Mouse (Mus musculus) monocyte, adult 2 months (primary cell): ENCODE results near the gene 4930544D05Rik.
A peak's percentile ranks its signal among the peaks of the same experiment; 100 is the strongest.
"Not testable (repeated sequence)": the region's sequence is repeated elsewhere in the genome, so short reads cannot be mapped to it uniquely, and the experiment has no call there.

Experiments used
- DNase-seq, 2 experiments: peaks; one replicate each; pipeline ENCODE4 v3.0.0; 2022; ENCODE audit warnings: low spot score in 2 of 2, low read depth in 1 of 2

4930544D05Rik gene

DNA sequence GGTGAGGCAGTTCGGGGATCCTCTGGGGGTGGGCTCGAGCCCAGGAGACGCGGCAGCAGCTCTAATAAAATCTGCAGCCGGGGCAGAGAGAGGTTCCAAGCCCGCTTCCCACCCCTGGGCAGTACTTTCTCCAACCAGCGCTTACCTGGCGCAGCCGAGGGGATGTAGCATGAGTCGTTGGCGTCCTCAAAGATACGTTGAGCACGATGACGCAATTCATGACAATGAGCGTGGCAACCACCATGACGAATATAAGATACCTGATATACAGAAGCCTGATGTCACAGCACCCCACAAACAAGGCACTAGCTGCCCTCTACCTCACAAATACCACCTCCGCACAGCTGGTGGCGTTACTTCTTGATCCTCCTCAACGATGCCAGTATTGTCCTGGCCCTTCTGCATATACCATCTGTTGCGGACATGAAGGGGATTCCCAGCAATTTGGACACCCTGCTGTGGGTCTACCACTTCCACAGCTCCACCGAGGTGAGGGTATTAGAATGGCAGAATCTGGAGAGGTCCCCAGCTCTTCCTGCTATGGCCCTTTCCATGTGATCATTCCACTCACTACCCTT, at the start of gene 4930544D05Rik:
4930544D05Rik (plus strand) TSS at position 333 of the 578 bp plus-strand sequence.
- no peak for DNase-seq

DNA sequence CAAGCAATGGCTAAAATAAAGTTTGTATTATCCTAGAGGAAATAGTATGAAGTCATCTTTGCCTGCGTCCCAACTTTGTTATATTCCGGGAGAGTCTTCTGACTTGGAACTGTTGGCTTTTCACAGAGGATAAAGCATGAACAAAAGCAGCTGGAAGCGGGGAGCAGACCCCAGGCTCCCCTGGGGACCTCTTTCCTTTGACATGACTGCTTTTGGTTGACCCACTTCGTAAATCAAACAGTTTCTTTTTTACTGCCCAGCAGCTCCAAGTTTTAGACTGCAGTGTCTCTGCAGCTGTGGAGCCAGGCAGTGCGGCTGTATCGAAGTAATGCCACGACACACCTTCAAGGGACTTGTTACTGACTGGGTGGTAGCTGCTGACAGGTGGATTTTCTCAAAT, 49.1 kb upstream of the 4930544D05Rik start:
- DNase-seq, result no peak

DNA sequence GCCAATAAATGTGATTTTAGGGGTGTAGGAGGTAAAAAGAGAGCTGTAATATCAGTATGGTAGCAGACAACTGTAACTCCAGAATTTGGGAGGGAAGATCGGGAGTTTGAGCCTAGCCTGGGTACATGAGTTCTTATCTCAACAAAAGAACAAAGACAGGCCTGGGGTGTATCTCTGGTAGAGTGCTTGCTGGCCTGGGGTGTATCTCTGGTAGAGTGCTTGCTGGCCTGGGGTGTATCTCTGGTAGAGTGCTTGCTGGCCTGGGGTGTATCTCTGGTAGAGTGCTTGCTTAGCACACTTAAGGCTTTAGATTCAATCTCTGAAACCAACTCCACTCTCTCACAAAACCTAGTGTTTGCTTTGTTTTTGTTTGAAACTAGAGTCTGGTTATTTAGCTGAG, 45.0 kb upstream of the 4930544D05Rik start:
- not testable (repeated sequence) for DNase-seq

DNA sequence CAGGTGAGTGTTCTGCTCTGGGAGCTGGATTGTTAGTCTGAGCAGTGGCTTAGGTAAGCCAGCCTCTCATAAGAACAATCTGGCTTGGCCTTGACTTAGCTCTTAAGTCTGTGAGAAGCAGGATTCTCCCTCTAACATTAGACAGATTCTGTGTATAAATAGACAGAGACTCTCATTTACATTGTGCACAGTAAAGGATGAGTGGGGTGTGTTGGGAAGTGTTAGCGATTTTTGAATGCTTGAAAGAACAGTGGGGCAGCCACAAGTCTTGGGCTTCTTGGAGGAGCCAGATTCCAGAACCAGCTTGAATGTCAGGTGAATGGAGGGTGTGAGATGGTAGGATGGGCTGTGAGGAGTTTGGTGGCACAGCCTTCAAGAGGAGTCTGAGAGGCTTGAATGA, 44.0 kb upstream of the 4930544D05Rik start:
- no peak for DNase-seq

DNA sequence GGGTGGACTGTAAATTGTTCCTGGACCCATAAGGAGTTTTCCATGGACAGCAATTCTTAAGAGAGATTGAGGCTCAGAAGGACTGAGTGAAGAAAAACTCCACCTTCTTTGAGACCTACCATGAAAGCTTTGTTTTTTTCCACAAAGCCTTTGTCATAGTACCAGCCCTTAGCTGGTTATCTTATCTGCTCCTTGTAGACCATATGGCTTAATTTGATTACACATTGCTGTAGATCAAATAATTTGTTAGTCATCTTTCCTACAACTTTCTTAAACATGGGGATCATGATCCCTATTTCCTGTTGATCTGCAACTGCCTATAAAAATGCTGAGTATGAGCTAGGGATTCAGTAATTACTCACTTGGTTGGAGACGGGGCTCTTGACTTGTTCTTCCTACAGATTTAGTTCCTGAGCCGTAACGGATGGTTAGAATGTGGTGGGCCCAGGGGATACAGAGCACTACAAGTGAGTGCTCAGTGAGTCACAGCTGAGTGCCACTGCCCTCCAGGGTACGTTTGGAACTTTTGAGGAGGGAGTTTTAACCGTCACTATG, 43.2 kb upstream of the 4930544D05Rik start:
- no peak for DNase-seq

DNA sequence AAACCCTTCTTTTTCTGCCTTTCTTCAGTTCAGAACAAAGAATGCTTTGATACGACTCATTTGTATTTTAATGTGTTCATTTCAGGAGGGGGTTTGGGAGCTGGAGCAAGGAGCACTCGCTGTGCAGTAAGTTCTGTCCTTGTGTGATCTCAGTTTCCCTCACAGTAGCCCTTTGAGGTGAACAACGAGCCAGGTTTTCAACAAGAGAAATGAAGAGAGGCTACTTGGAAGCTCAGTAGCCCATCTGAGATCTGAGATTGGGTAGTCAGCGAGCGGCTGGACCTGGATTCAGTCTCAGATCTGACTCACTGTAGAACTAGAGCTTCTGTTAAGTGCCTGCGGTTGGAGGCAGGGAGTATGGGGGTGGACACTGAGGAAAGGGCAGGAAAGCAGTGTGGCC, 41.8 kb upstream of the 4930544D05Rik start:
- no peak for DNase-seq

DNA sequence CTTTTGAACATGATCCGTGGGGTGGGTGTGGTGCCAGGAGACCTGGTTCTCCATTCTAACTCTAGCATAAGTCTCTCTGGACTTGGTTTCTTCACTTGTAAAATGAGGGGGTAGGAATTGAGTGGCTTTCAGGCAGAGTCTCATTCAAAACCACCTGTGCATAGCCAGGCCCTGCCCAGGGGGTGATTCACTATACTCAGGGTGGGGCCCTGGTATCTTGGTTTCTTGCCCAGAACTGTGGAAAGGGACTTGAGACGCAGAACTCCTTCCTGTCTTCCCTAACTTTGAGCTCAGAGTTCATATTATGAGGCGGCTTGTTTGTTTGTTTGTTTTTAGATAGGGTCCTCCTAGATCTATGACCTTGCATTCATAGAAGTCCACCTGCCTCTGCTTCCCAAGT, 38.4 kb upstream of the 4930544D05Rik start:
- DNase-seq, result no peak

DNA sequence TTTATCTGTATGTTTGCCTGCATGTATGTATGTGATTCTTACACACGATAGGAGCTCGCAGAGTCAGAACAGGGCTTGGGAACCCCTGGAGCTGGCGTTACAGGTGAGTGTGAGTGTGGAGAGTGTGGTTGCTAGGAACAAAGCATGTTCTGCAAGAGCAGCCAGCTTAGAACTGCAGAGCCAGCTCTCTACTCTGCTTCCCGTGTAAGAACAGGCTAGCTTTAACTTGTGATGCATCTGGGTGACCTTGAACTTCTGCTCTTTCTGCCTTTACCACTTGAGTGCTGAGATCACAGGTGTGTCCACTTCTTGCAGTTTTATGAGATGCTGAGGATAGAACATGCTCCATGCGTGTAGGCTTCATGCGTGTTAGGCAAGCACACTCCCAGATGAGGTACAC, 36.7 kb upstream of the 4930544D05Rik start:
- no peak for DNase-seq

DNA sequence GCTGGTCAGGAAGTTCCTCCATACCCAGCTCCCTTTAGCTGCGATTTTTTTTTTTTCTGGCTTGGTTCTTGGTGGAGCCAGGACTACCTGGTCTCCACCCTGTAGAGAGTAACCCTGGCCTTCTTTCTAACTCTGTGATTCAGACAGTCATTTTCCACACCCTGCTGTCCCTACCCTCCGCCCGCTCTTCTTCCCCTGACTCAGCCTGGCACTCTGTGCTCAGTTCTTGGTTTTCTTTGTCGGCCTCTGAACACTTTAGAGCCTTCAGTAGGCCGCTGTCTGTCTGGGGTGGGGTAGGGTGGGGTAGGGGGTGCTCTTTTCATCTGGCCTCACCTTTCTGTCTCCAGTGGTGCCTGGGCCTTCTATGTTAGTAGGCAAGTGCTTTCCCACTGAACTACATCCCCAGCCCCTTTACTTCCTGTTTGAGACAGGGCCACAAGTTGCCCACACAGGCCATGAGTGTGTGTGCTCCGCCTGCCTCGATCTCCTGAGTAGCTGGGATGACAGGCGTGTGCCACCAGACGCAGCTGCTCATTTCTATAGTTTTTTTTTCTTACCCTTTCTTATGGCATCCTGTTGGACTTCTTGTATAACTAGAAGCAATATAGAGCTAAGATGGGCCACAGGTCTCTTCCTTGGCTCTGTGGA, 35.8 kb upstream of the 4930544D05Rik start:
- no peak for DNase-seq

DNA sequence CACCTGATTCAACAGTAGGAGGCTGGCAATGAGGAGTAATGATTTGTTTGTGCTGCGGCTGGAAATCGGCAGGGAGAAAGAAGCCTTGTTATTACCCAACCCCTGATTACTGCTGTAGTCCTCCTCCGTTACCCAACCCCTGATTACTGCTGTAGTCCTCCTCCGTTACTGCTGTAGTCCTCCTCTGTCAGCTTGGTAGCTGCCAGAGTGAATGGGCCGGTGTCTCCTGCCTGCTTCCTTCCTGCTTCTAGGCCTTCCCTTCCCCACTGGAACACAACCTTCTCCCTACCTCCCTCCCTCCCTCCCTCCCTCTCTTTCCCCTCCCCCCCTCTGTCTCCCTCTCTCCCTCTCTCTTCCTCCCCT, 35.3 kb upstream of the 4930544D05Rik start:
- DNase-seq, result no peak

DNA sequence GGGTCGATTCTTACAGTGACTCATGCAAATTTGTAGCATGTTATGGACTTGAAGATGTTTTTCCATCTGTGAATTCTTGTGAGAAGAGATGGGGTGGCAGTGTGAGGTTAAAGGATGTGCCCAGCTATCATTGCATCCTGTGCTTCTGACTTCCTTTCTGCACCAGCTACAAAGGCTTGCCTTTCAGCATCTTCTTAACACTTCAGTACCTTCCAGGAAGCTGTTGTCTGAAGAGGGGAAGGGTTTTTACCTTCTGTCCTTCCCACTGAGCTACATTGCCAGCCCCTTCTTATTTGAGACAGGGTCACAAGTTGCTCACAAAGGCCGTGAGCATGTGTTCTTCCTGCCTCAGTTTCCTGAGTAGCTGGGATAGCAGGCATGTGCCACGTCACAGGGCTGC, 34.7 kb upstream of the 4930544D05Rik start:
- DNase-seq, result no peak

DNA sequence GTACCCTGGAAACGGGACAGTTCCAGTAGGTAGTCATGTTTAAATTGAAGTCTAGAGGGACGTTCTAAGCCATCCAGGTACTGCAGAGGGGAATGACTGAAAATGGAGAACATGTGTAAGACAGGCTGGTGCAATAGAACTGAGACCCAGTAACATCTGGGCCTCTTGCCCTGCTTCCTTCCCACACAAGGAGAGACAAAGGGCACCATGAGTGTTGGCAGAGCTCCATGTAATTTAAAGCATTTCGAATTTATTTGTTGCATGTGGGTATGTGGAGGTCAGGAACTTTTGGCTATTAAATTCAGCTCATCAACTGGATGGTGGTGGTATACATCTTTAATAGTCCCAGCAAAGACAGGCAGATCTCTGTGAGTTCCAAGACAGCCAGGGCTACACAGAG, 33.5 kb upstream of the 4930544D05Rik start:
- no peak for DNase-seq

DNA sequence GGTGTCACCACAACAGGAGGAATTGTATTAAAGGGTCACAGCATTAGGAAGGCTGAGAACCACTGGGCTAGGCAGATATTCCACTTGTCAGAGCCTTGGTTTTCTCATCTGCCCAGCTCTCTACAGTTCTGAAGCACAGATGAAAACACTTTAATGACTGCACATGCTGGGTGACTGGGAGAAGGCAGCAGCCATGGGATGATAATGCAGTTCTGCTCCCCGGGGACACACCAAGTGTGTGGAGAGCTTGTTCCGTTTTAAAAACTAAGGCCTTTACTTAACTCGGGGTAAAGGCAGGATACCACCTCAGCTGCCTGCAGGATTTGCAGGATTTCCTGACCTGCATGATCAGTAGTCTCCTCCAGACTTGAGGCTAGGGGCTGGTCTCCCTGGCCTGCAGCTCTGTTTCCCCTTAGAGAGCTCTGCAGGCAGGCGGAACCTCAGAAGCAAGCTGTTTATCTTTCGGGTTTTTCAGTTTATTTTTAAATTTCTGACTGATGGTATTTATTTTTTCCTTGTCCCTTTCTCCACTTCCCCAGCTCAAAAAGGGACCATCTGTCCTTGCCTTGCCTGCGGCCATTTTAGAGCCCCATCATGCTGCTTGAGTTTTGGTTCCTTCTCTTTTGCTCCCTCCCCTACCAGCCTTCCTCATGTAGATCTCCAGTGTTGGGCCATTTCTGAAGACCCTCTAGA, 32.5 kb upstream of the 4930544D05Rik start:
- DNase-seq, result no peak

DNA sequence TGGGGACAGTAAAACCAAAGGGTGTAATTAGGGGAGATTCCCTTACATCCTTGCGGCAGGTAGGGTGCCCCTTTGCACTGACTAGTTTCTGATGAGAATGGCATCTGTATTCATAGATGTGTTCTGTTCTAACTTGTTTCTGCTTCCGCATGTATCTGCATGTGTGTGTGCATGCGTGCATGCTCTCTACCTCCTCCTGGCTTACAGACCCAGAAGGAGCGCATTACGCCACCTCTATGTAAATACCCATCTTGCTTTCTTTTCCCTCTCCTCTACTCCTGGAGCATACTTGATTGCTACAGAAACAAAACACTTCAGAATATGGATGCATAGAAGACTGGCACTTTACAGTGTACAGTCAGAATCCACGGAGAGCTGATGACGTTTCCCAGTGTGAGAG, 31.9 kb upstream of the 4930544D05Rik start:
- DNase-seq, result no peak

DNA sequence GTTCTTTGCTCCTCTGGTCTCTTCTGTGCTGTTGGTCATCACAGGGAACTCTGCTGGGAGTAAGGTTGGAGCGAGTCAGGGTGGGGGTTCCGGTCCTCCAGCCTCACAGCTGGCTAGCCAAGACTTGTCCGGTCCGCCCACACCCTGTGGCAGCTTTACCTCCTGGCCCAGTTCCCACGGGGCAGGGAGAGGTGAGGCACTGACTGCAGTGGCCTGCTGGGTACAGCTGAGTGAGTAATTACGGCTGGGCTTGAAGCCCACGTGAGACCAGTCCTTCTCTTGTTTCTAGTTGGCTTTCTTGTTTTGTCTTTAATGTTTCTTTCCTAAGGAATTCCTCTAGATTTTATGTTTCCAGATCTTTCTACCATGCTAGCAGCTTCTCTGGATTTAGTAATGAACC, 30.2 kb upstream of the 4930544D05Rik start:
- no peak for DNase-seq

DNA sequence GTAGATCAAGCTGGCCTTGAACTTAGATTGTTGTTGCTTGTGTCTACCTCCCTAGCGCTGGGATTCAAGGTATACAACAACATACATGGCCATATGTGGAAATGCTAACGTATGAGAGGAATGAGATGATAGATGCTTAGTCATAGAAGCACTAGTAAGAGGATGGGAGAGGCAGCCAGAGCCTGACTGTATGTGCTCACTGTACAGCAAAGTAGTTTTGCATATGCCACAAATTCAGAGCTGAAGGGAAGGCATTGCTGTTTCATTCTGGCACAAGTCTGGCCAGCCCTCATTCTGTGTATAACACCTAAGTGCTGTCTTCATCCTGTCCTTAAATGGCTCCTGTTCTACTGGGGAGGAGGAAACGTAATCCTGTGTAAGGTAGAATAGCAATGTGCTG, 29.4 kb upstream of the 4930544D05Rik start:
- DNase-seq, result no peak

DNA sequence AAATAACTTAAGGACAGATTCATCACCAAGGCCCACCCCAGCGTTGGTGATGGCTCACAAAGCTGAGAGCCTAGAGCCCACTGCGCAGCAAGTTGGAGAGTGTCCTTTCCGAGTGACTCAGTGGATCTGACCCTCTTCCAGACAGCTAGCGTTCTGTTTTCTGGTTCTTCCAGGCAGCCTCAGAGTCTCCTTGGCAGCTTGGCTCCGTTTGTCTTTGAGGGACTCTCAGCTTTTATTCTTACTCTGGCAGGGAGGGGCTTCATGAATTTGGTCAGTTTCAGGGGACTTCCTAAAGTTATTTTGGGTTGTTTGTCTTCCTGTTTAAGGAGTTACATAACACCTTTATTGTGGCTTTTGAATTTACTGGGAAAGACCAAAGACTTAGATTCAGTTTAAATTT, 28.7 kb upstream of the 4930544D05Rik start:
- no peak for DNase-seq

DNA sequence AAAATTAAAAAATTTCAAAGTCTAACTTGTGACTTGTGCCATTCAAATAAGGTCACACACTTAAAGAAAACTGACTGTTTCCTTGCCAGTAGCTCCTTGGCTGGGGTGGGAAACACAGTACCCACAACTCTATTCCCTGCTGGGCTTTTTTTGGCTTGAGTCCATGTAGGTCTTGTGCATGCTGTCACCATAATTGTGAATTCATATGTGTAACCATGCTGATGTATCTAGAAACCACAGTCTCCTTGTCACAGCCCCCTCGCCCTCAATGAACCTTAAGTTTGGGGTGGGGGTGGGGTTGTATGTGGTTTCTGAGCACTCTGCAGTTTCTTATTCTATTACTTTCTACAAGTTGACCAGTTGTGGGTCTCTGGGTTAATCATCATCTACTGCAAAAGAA, 23.9 kb upstream of the 4930544D05Rik start:
- DNase-seq, result no peak

DNA sequence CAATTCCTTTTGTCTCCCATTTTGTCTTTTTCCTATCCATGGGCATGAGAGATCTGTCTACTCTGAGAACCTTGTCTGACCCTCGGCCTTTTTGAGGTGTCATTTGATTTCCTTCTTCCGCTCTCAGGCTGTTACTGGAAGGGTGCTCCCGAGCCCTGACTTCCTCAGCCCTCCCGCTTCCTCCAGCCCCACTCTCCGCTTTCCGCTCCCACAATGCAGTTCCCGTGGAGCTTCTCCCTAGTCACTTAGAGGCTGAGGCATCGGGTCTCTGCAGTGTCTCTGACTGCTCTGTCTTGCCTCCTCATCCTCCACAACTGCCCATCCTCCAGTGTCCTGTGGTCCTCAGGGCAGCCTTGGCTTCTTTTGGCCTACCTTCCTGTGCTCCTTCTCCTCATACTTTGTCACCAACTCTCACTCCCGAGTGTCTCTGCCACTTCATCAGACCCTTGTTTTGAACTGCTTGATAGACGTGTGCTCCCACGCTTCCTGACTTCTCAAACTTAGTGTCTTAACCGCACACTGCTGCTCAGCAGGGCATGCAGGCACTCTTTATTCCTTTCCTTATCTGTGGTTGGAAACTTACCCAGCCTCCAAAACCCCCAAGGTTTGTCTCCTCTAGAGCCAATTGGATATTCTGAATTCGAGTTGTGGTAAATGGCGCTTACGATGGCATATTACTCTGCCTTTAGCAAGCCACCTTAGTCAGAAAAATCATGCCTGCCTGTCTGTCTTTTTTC, 21.2 kb upstream of the 4930544D05Rik start:
- DNase-seq, result no peak

DNA sequence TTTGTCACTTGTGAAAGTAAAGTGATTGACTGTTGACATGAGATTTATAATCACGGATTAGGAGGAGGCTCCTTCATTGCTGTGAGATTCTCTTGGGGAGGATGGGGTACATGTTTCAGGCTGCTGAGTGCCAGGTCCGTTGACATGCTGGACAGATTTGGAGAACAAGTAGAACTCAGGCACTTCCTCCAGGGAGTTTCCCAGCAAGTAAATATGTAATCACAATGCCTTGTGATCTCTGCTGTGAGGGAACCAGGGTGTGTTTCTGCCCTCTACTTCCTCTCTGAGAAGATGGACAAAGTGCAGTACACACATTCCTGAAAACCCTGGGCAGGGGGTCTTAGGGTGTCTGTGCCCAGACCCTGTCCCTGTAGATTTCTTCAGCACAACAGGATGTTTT, 20.0 kb upstream of the 4930544D05Rik start:
- peak in 1 of 2 experiments; percentile 55 for DNase-seq

DNA sequence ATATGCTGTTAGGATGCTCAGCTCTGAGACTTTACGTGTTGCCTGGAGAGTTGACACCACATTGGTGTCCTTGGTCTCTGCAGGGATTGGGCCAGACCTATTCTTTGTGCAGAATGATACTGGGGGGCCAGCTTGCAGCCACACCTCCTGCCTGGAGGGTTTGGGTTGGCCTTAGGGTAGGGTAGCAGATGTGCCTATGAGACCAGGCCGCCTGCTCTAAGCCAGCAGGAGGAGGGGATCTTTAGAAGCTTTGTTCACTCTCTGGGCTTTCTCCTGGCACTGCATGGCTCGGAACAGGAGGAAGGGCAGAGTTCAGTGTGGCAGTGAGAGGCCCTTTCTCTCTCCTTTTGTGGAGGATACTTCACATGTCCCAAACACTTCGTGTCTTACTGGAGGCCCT, 19.6 kb upstream of the 4930544D05Rik start:
- DNase-seq, result no peak

DNA sequence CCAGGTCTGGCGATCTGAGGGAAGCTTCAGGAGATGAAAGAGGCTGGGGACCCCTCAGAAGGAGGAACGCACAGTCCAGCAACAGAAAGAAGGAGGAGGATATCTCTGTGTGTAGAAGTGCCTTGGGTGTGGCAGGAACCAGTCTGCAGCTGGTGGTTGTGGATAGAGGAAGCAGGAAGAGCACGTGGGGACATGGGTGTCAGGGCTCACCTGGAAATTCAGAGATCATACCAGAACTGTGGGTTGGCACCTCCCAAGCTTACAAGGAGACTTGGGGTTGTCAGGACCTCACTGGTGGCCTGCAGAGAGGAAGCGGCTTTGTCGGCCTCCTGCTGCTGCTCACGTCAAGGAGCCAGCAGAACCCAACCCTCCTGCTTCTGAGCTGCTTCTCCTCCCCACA, 18.3 kb upstream of the 4930544D05Rik start:
- peak in 1 of 2 experiments; percentile 40 for DNase-seq
